Mouse (Mus musculus): ENCODE measurements at regions not wholly inside any gene's neighbourhood (a gene's known extent, or its start where the extent isn't known, plus 50 kb on each side); places are given as distances from the start of the nearest gene placed in this dataset.

- TF ChIP-seq CTCF (IDR thresholded peaks at IDR 0.05; ENCODE audit: low read depth) (no peak), EP300 (optimal IDR thresholded peaks at IDR 0.05) (no peak)
These were observed 209.5 kb downstream of the Dcdc2c start for GRCm38 (mm10) chr12:28342735-28343134.

All from stomach, postnatal 0 days (tissue).